Mouse (Mus musculus) hindbrain, embryonic 12.5 days (tissue): ENCODE measurements around the gene Ndufaf4. TPM values are rescaled to one million over a fixed set of nuclear protein-coding genes. Genes with fewer than 3 reads are reported as not detected.

ENCODE experiments used
- ATAC-seq: fragments of 200-750 bp; cut with Nextera tagmentation; 2 replicates; pipeline ENCODE4 v1.8.0; 2017; ENCODE audit warnings: moderate TSS enrichment; ENCODE audit not compliant: low FRiP score
- H3K27ac ChIP-seq: fragments of 300-500 bp; sonication (generic); 2 replicates; pipeline ENCODE4 v1.5.1; 2016; ENCODE audit warnings: mild to moderate bottlenecking
- H3K27me3 ChIP-seq: fragments of 300-500 bp; sonication (generic); 2 replicates; pipeline ENCODE4 v1.6.1; 2016; ENCODE audit warnings: mild to moderate bottlenecking
- H3K36me3 ChIP-seq: fragments of 300-500 bp; sonication (generic); 2 replicates; pipeline ENCODE4 v1.6.1; 2016; ENCODE audit warnings: mild to moderate bottlenecking
- H3K4me1 ChIP-seq: fragments of 300-500 bp; sonication (generic); 2 replicates; pipeline ENCODE4 v1.6.1; 2016
- H3K4me2 ChIP-seq: fragments of 300-500 bp; sonication (generic); replicated peaks from 2 replicates; pipeline ENCODE4 v1.6.1; 2016; ENCODE audit warnings: mild to moderate bottlenecking
- H3K4me3 ChIP-seq: fragments of 300-500 bp; sonication (generic); 2 replicates; pipeline ENCODE4 v1.5.1; 2016; ENCODE audit warnings: mild to moderate bottlenecking
- H3K9ac ChIP-seq: fragments of 300-500 bp; sonication (generic); 2 replicates; pipeline ENCODE4 v1.6.1; 2016; ENCODE audit warnings: mild to moderate bottlenecking, moderate library complexity
- H3K9me3 ChIP-seq: fragments of 300-500 bp; sonication (generic); replicated peaks from 2 replicates; pipeline ENCODE4 v1.6.1; 2016; ENCODE audit warnings: mild to moderate bottlenecking
- WGBS: fragments of 180-500 bp; shearing (Covaris S2); methylation state at CpG from one replicate; pipeline ENCODE4 v1.1.7; 2016; 5-methylcytosine and 5-hydroxymethylcytosine counted together
- polyA plus RNA-seq: library from polyadenylated mRNA; unstranded; fragments of >200 nt; fragmentation: Nextera tagmentation; extraction: Ambion mirVana; gene quantifications from 2 replicates; pipeline ENCODE4 v1.2.1, GENCODE M21; 2016

The Ndufaf4 gene
- polyA plus RNA-seq, 1 experiment from 2014 or later = 54.2 TPM

DNA sequence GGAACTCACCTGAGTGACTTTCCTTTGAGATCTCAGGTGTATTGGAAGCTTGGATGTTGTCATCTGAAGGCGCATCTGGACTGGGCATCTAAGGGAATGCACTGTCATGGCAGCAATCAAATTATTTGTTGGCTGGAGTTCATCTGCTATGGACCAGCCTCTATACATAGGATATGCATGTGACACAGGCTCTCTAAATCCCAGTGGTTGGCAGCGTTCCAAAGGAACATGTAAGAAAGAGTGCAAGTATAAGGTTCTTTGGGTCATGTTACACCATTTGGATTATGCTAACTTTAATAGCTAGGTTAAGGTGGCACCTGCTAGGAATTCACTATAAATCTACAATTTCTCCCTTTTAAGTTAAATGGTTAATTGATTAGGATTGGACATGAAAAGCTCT is 17.7 kb downstream of the Ndufaf4 start:
- H3K4me2 ChIP-seq = no peak overlapping the region
- no peaks in the 10 kb centered on the region for H3K27me3 ChIP-seq
- H3K9ac ChIP-seq = no peak overlapping the region
- H3K4me3 ChIP-seq = no peak overlapping the region
- 94% methylated on average over 2 of the region's 2 CpGs for WGBS
- no peaks in the 10 kb centered on the region for H3K36me3 ChIP-seq
- ATAC-seq = no peak
- no peaks in the 10 kb centered on the region for H3K9me3 ChIP-seq
- H3K4me1 ChIP-seq = no peaks in the 10 kb centered on the region
- H3K27ac ChIP-seq = no peak overlapping the region

GRCm38 (mm10) chr4:24920006-24920577 is 22.2 kb downstream of the Ndufaf4 start:
- Histone ChIP-seq H3K9me3 (no peaks in the 10 kb centered on the region), H3K36me3 (no peaks in the 10 kb centered on the region), H3K4me2 (no peak overlapping the region), H3K9ac (no peak overlapping the region), H3K4me1 (no peaks in the 10 kb centered on the region), H3K4me3 (no peak overlapping the region), H3K27me3 (no peaks in the 10 kb centered on the region), H3K27ac (no peak overlapping the region)
- 82% methylated on average over 5 of the region's 5 CpGs for WGBS
- no peak for ATAC-seq

- no peaks in the 10 kb centered on the region for H3K36me3 ChIP-seq
- 79% methylated on average over 2 of the region's 2 CpGs for WGBS
Measured at GRCm38 (mm10) chr4:24924726-24925125, 26.8 kb downstream of the Ndufaf4 start.

GRCm38 (mm10) chr4:24928260-24928780 is 30.4 kb downstream of the Ndufaf4 start:
- Histone ChIP-seq H3K4me1 (no peaks in the 10 kb centered on the region), H3K4me3 (no peak overlapping the region), H3K27me3 (no peaks in the 10 kb centered on the region), H3K9ac (no peak overlapping the region), H3K36me3 (no peaks in the 10 kb centered on the region), H3K9me3 (no peaks in the 10 kb centered on the region), H3K4me2 (no peak overlapping the region), H3K27ac (no peak overlapping the region)
- ATAC-seq = peak; percentile 52; the same call in 1 of the 2 replicates
- WGBS = 86% methylated on average over 5 of the region's 5 CpGs

More at GRCm38 (mm10) chr4:24924726-24925125, 26.8 kb downstream of the Ndufaf4 start:
- H3K27ac ChIP-seq = no peak overlapping the region
- H3K4me1 ChIP-seq = no peaks in the 10 kb centered on the region
- no peak overlapping the region for H3K4me3 ChIP-seq
- H3K9ac ChIP-seq = no peak overlapping the region
- no peak for ATAC-seq
- H3K4me2 ChIP-seq = no peak overlapping the region
- no peaks in the 10 kb centered on the region for H3K27me3 ChIP-seq
- no peaks in the 10 kb centered on the region for H3K9me3 ChIP-seq

DNA sequence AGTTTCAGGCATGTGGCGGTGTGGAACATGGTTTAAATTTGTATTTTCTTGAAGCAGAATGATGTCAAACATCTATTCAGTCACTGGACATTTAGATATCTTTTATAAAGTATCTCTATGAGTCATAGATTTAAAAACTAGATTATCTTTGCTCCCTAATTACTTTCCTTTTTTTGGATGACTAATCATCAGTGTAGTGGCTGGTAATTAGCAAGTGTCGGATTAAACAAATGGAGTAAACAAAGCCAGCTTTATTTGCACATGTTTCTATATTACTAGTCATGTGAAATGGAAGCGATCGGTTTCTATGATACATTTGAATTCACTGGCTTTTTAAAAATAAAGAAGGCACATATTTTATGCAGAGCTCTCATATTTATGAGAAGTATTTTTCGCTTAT is 31.0 kb downstream of the Ndufaf4 start:
- 89% methylated on average over 5 of the region's 5 CpGs for WGBS

GRCm38 (mm10) chr4:24942728-24943424 is 45.0 kb downstream of the Ndufaf4 start:
- no peaks in the 10 kb centered on the region for H3K36me3 ChIP-seq
- H3K4me3 ChIP-seq = no peak overlapping the region
- no peaks in the 10 kb centered on the region for H3K4me1 ChIP-seq
- H3K9ac ChIP-seq = no peak overlapping the region
- WGBS = 63% methylated on average over 6 of the region's 6 CpGs
- no peaks in the 10 kb centered on the region for H3K9me3 ChIP-seq
- ATAC-seq = no peak
- H3K27me3 ChIP-seq = no peaks in the 10 kb centered on the region
- no peak overlapping the region for H3K27ac ChIP-seq
- no peak overlapping the region for H3K4me2 ChIP-seq

More for the DNA sequence above, 31.0 kb downstream of the Ndufaf4 start:
- Histone ChIP-seq H3K27ac (no peak overlapping the region), H3K4me2 (no peak overlapping the region), H3K4me1 (no peaks in the 10 kb centered on the region), H3K9me3 (no peaks in the 10 kb centered on the region), H3K9ac (no peak overlapping the region), H3K4me3 (no peak overlapping the region), H3K27me3 (no peaks in the 10 kb centered on the region), H3K36me3 (no peaks in the 10 kb centered on the region)
- no peak for ATAC-seq

Other genes with a start within 250 kb of the Ndufaf4 start
- gene Klhl32, start 47.0 kb upstream of the Ndufaf4 start, polyA plus RNA-seq = 12.9 and 13.1 TPM in 2 replicates
- 1.6 and 2.3 TPM in 2 replicates for gene Gpr63, start 68.3 kb downstream of the Ndufaf4 start, polyA plus RNA-seq